Mouse (Mus musculus): ENCODE measurements around the gene Acer1. TPM values are rescaled to one million over a fixed set of nuclear protein-coding genes. Genes with fewer than 3 reads are reported as not detected.
A peak's percentile ranks its signal among the peaks of the same experiment; 100 is the strongest.

Gene Acer1
- polyA plus RNA-seq, 1 experiment from 2014 or later: 0.09 TPM

GRCm38 (mm10) chr17:57010911-57011235 lies 28.9 kb upstream of the Acer1 start:
- H3K27ac ChIP-seq (ENCODE audit: low read depth): peak overlapping the region; percentile 45; the same call in 1 of the 2 replicates
- peak overlapping the region; percentile 65 for H3K4me3 ChIP-seq (ENCODE audit: low read depth, low read length)
- no peaks in the 10 kb centered on the region for H3K9me3 ChIP-seq (ENCODE audit: control insufficient read depth, low read length)
- peak overlapping the region; percentile 96 for H3K4me2 ChIP-seq (ENCODE audit: low read length)
- peak; percentile 58 for ATAC-seq (replicated peaks; ENCODE audit: low FRiP score, low TSS enrichment, low read depth)
- H3K36me3 ChIP-seq (ENCODE audit: control insufficient read depth, insufficient read depth, low read length): peaks cover 35% of the 10 kb centered on the region
- H3K4me1 ChIP-seq (replicated peaks; ENCODE audit: control insufficient read depth, insufficient read depth, low read length): peaks cover 11% of the 10 kb centered on the region; the same call in 1 of the 2 replicates
- no peaks in the 10 kb centered on the region for H3K27me3 ChIP-seq (replicated peaks; ENCODE audit: control insufficient read depth, insufficient read depth, low read length)
- no peak for DNase-seq (ENCODE audit: low spot score)
- H3K9ac ChIP-seq (ENCODE audit: low read length): peak overlapping the region; percentile 45
- under 1% methylated on average over 19 of the region's 19 CpGs for WGBS

DNA sequence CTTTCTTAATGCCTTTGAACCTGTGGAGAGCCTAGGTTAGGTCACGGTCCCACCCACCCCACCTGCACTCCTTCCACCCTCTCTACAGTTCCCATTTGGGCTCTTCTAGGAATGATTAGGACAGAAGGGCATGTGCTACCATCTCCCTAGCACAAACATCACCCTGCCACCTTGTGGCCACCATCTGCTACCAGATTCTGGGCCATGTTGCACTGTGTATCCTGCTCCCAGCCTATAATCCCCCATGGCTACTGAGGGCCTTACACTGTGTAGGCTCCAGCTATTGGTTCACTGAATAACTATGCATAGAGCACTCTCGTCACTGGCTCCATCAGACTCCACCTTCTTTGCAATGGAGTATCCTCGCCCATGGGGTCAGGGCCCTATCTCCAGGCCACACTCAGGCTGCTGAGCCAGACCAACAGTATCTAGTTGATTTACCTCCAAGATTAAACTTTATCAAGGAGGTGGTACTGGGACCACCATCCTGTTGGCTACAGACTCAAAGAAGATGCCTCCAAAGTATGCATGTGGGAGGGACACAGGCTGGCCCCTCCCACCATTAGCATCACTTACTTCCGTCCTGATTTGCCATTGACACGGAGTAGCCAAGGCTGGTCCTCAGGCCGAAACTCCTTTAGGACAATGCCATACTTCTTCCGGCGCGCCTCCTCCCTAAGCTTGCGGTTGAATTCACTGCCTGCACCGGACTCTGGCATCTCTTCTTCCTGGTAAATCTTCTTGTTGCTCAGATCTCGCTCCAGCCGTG lies 25.4 kb upstream of the Acer1 start:
- H3K4me3 ChIP-seq (ENCODE audit: low read depth, low read length): no peak overlapping the region
- ATAC-seq (replicated peaks; ENCODE audit: low FRiP score, low TSS enrichment, low read depth) (no peak), DNase-seq (ENCODE audit: low spot score) (no peak)
- WGBS: 93% methylated on average over 13 of the region's 13 CpGs
- no peak overlapping the region for H3K4me2 ChIP-seq (ENCODE audit: low read length)
- H3K4me1 ChIP-seq (replicated peaks; ENCODE audit: control insufficient read depth, insufficient read depth, low read length): peaks cover 11% of the 10 kb centered on the region; the same call in 1 of the 2 replicates
- H3K9me3 ChIP-seq (ENCODE audit: control insufficient read depth, low read length): no peaks in the 10 kb centered on the region
- H3K27ac ChIP-seq (ENCODE audit: low read depth): no peak overlapping the region
- peaks cover 69% of the 10 kb centered on the region for H3K36me3 ChIP-seq (ENCODE audit: control insufficient read depth, insufficient read depth, low read length)
- no peak overlapping the region for H3K9ac ChIP-seq (ENCODE audit: low read length)
- H3K27me3 ChIP-seq (replicated peaks; ENCODE audit: control insufficient read depth, insufficient read depth, low read length): no peaks in the 10 kb centered on the region

- Histone ChIP-seq H3K4me3 (ENCODE audit: low read depth, low read length) (no peak overlapping the region), H3K27me3 (replicated peaks; ENCODE audit: control insufficient read depth, insufficient read depth, low read length) (no peaks in the 10 kb centered on the region), H3K27ac (ENCODE audit: low read depth) (no peak overlapping the region), H3K36me3 (ENCODE audit: control insufficient read depth, insufficient read depth, low read length) (peaks cover 71% of the 10 kb centered on the region), H3K9ac (ENCODE audit: low read length) (no peak overlapping the region), H3K9me3 (ENCODE audit: control insufficient read depth, low read length) (no peaks in the 10 kb centered on the region), H3K4me2 (ENCODE audit: low read length) (no peak overlapping the region), H3K4me1 (replicated peaks; ENCODE audit: control insufficient read depth, insufficient read depth, low read length) (no peaks in the 10 kb centered on the region)
- WGBS: 93% methylated on average over 7 of the region's 7 CpGs
- ATAC-seq (replicated peaks; ENCODE audit: low FRiP score, low TSS enrichment, low read depth): no peak
- DNase-seq (ENCODE audit: low spot score): no peak
Observed at GRCm38 (mm10) chr17:57003994-57004393, 22.1 kb upstream of the Acer1 start.

- DNase-seq (ENCODE audit: low spot score) (no peak), ATAC-seq (replicated peaks; ENCODE audit: low FRiP score, low TSS enrichment, low read depth) (no peak)
- Histone ChIP-seq H3K9ac (ENCODE audit: low read length) (no peak overlapping the region), H3K27me3 (replicated peaks; ENCODE audit: control insufficient read depth, insufficient read depth, low read length) (no peaks in the 10 kb centered on the region), H3K4me3 (ENCODE audit: low read depth, low read length) (no peak overlapping the region), H3K36me3 (ENCODE audit: control insufficient read depth, insufficient read depth, low read length) (peaks cover 52% of the 10 kb centered on the region), H3K27ac (ENCODE audit: low read depth) (no peak overlapping the region), H3K4me1 (replicated peaks; ENCODE audit: control insufficient read depth, insufficient read depth, low read length) (peaks cover 6% of the 10 kb centered on the region), H3K4me2 (ENCODE audit: low read length) (no peak overlapping the region), H3K9me3 (ENCODE audit: control insufficient read depth, low read length) (no peaks in the 10 kb centered on the region)
- 50% methylated on average over 8 of the region's 8 CpGs for WGBS
Observed at GRCm38 (mm10) chr17:57001228-57001627, 19.3 kb upstream of the Acer1 start.

GRCm38 (mm10) chr17:56999968-57000609 lies 18.2 kb upstream of the Acer1 start, which contains the start of gene Pspn:
Gene Pspn, minus strand, starts transcription at chr17:57000018.
- peaks cover 6% of the 10 kb centered on the region for H3K4me1 ChIP-seq (replicated peaks; ENCODE audit: control insufficient read depth, insufficient read depth, low read length)
- ATAC-seq (replicated peaks; ENCODE audit: low FRiP score, low TSS enrichment, low read depth) (no peak), DNase-seq (ENCODE audit: low spot score) (no peak)
- H3K4me2 ChIP-seq (ENCODE audit: low read length): no peak within 1 kb of the TSS
- H3K9ac ChIP-seq (ENCODE audit: low read length): no peak within 1 kb of the TSS
- H3K36me3 ChIP-seq (ENCODE audit: control insufficient read depth, insufficient read depth, low read length): peaks cover 52% of the 10 kb centered on the region
- H3K27me3 ChIP-seq (replicated peaks; ENCODE audit: control insufficient read depth, insufficient read depth, low read length): no peaks in the 10 kb centered on the region
- 89% methylated on average over 9 of the region's 9 CpGs for WGBS
- H3K9me3 ChIP-seq (ENCODE audit: control insufficient read depth, low read length): no peaks in the 10 kb centered on the region
- H3K4me3 ChIP-seq (ENCODE audit: low read depth, low read length): no peak within 1 kb of the TSS
- no peak within 1 kb of the TSS for H3K27ac ChIP-seq (ENCODE audit: low read depth)

DNA sequence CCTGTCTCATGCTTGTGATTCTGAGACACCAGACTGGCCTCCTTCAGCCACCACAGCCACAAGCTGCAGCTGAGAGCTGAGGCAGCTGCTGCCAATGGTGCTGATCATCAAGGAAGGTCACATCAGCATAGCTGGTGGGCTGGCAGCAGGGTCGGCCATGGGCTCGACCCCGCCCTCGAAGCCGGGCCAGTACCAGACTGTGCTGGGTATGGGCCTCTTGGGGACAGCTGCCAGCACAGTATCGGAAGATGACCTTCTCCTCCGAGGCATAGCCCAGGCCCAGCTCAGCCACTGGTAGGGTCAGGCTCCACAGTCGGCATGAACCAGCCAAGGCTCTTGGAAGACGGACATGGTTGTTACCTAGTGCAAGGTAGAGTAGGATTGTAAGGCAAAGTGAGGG lies 17.5 kb upstream of the Acer1 start:
- Histone ChIP-seq H3K4me2 (ENCODE audit: low read length) (no peak overlapping the region), H3K27me3 (replicated peaks; ENCODE audit: control insufficient read depth, insufficient read depth, low read length) (no peaks in the 10 kb centered on the region), H3K36me3 (ENCODE audit: control insufficient read depth, insufficient read depth, low read length) (peaks cover 52% of the 10 kb centered on the region), H3K9me3 (ENCODE audit: control insufficient read depth, low read length) (no peaks in the 10 kb centered on the region), H3K9ac (ENCODE audit: low read length) (no peak overlapping the region), H3K4me3 (ENCODE audit: low read depth, low read length) (no peak overlapping the region), H3K4me1 (replicated peaks; ENCODE audit: control insufficient read depth, insufficient read depth, low read length) (peaks cover 6% of the 10 kb centered on the region), H3K27ac (ENCODE audit: low read depth) (no peak overlapping the region)
- DNase-seq (ENCODE audit: low spot score): no peak
- WGBS: 93% methylated on average over 9 of the region's 9 CpGs
- no peak for ATAC-seq (replicated peaks; ENCODE audit: low FRiP score, low TSS enrichment, low read depth)

- Histone ChIP-seq H3K36me3 (ENCODE audit: control insufficient read depth, insufficient read depth, low read length) (peaks cover 54% of the 10 kb centered on the region), H3K27me3 (replicated peaks; ENCODE audit: control insufficient read depth, insufficient read depth, low read length) (no peaks in the 10 kb centered on the region), H3K4me2 (ENCODE audit: low read length) (peak within 1 kb of the TSS; percentile 65), H3K9me3 (ENCODE audit: control insufficient read depth, low read length) (no peaks in the 10 kb centered on the region), H3K27ac (ENCODE audit: low read depth) (peak within 1 kb of the TSS; percentile 40; the same call in 1 of the 2 replicates), H3K4me3 (ENCODE audit: low read depth, low read length) (peak within 1 kb of the TSS; percentile 76), H3K4me1 (replicated peaks; ENCODE audit: control insufficient read depth, insufficient read depth, low read length) (peaks cover 6% of the 10 kb centered on the region), H3K9ac (ENCODE audit: low read length) (peak within 1 kb of the TSS; percentile 59)
- ATAC-seq (replicated peaks; ENCODE audit: low FRiP score, low TSS enrichment, low read depth) (peak; percentile 99), DNase-seq (ENCODE audit: low spot score) (peak; percentile 94)
- WGBS: under 1% methylated on average over 38 of the region's 38 CpGs
Observed at GRCm38 (mm10) chr17:56997029-56997667, 15.2 kb upstream of the Acer1 start, which contains the start of gene Alkbh7. Gene Alkbh7, plus strand, starts transcription at chr17:56997339.

DNA sequence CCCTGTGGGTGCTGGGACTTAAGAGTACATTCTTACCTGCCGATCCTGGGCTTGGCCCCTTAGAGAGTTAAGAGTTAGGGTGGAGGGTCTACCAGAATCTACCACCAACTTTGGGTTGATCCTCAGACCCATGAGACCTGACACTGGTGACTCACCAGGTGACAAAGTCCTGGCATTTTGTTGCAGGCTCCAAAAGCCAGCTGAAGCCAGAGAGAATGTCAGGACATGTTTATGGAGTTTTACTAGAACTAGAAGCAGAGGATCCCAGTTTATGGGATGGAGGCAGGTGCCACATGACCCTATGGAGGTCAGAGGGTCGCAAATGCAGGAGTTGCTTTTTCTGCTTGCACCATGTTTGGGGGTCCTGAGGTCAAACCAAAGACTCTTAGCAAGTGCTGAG lies 14.6 kb upstream of the Acer1 start:
- no peaks in the 10 kb centered on the region for H3K9me3 ChIP-seq (ENCODE audit: control insufficient read depth, low read length)
- WGBS: 73% methylated on average over 2 of the region's 2 CpGs
- peaks cover 6% of the 10 kb centered on the region for H3K4me1 ChIP-seq (replicated peaks; ENCODE audit: control insufficient read depth, insufficient read depth, low read length)
- no peak overlapping the region for H3K9ac ChIP-seq (ENCODE audit: low read length)
- no peak overlapping the region for H3K27ac ChIP-seq (ENCODE audit: low read depth)
- peaks cover 61% of the 10 kb centered on the region for H3K36me3 ChIP-seq (ENCODE audit: control insufficient read depth, insufficient read depth, low read length)
- ATAC-seq (replicated peaks; ENCODE audit: low FRiP score, low TSS enrichment, low read depth) (0 out of 2 replicates have a peak, but pooled peaks have one; percentile 2), DNase-seq (ENCODE audit: low spot score) (no peak)
- no peaks in the 10 kb centered on the region for H3K27me3 ChIP-seq (replicated peaks; ENCODE audit: control insufficient read depth, insufficient read depth, low read length)
- peak overlapping the region; percentile 65 for H3K4me2 ChIP-seq (ENCODE audit: low read length)
- H3K4me3 ChIP-seq (ENCODE audit: low read depth, low read length): 0 out of 2 replicates have a peak overlapping the region, but pooled peaks have one; percentile 76
